Mouse (Mus musculus): ENCODE measurements at regions not wholly inside any gene's neighbourhood (a gene's known extent, or its start where the extent isn't known, plus 50 kb on each side); places are given as distances from the start of the nearest gene placed in this dataset.

DNA sequence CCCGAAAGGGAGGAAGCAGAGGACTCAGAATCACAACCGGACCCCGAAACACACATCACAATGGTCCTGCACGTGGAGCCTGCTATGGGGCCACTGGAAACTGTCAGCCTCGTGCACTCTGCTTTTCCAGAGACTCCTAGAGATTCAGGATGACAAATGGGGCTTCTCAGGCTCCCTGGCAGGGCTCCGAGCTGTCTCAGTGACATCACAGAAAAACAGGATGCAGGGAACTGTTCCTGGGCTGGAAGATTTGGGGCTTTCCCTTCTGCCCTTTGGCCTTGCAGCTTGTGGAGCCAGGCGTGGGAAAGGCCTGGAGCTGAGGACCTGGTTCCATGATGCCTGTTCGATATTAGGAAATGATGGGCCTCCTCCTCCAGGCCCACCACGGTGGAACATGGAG is 225.4 kb upstream of the Sulf2 start:
- peaks cover 15% of the 10 kb centered on the region; the same call in 1 of the 2 replicates for H3K4me1 ChIP-seq (ENCODE audit: control insufficient read depth, insufficient read depth, low read length)
- DNase-seq (ENCODE audit: low spot score), result no peak
- no peak overlapping the region for H3K27ac ChIP-seq (ENCODE audit: low read depth, low read length)
- no peak overlapping the region for H3K4me3 ChIP-seq (ENCODE audit: low read depth, low read length)
- no peaks in the 10 kb centered on the region for H3K36me3 ChIP-seq (ENCODE audit: control insufficient read depth, insufficient read depth, low read length)
- ATAC-seq, result no peak
- no peaks in the 10 kb centered on the region for H3K27me3 ChIP-seq (replicated peaks; ENCODE audit: control insufficient read depth, insufficient read depth, low read length)
- WGBS, result 89% methylated on average over 9 of the region's 9 CpGs
- H3K9me3 ChIP-seq (replicated peaks; ENCODE audit: control insufficient read depth, low read length), result no peaks in the 10 kb centered on the region
- H3K9ac ChIP-seq (ENCODE audit: low read length), result no peak overlapping the region
- H3K4me2 ChIP-seq (ENCODE audit: low read length), result no peak overlapping the region

DNA sequence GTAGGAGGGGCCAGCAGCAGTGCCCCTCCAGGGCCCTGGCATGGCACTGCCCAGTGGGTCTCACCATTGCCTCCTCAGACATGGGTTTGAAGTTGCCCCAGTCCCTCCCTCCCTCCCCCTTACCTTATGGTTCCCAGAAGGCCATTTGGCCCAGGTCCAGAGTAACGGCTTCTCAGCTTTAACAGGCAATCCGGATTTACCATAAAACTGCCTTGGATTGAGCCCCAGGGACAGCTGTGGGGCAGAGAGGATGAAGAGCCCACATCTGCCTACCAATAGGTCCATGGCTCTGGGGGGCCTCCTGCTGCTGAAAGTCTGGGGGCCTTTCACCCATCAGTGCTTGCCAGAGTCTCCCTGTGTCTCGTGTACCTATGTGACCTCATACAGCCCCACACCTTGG is 222.9 kb upstream of the Sulf2 start:
- Histone ChIP-seq H3K36me3 (ENCODE audit: control insufficient read depth, insufficient read depth, low read length) (no peaks in the 10 kb centered on the region), H3K4me1 (ENCODE audit: control insufficient read depth, insufficient read depth, low read length) (peaks cover 10% of the 10 kb centered on the region; the same call in 1 of the 2 replicates), H3K9me3 (replicated peaks; ENCODE audit: control insufficient read depth, low read length) (0 out of 2 replicates have a peak, but pooled peaks cover 2% of the 10 kb centered on the region), H3K4me2 (ENCODE audit: low read length) (no peak overlapping the region), H3K27me3 (replicated peaks; ENCODE audit: control insufficient read depth, insufficient read depth, low read length) (no peaks in the 10 kb centered on the region), H3K9ac (ENCODE audit: low read length) (no peak overlapping the region), H3K4me3 (ENCODE audit: low read depth, low read length) (no peak overlapping the region), H3K27ac (ENCODE audit: low read depth, low read length) (no peak overlapping the region)
- 59% methylated on average over 3 of the region's 3 CpGs for WGBS
- no peak for DNase-seq (ENCODE audit: low spot score)
- ATAC-seq, result no peak

- Histone ChIP-seq H3K36me3 (ENCODE audit: control insufficient read depth, insufficient read depth, low read length) (no peaks in the 10 kb centered on the region), H3K4me1 (ENCODE audit: control insufficient read depth, insufficient read depth, low read length) (peaks cover 10% of the 10 kb centered on the region; the same call in 1 of the 2 replicates), H3K4me2 (ENCODE audit: low read length) (no peak overlapping the region), H3K4me3 (ENCODE audit: low read depth, low read length) (no peak overlapping the region), H3K9me3 (replicated peaks; ENCODE audit: control insufficient read depth, low read length) (0 out of 2 replicates have a peak, but pooled peaks cover 2% of the 10 kb centered on the region), H3K27ac (ENCODE audit: low read depth, low read length) (no peak overlapping the region), H3K9ac (ENCODE audit: low read length) (no peak overlapping the region), H3K27me3 (replicated peaks; ENCODE audit: control insufficient read depth, insufficient read depth, low read length) (no peaks in the 10 kb centered on the region)
- 29% methylated on average over 3 of the region's 3 CpGs for WGBS
- DNase-seq (ENCODE audit: low spot score), result peak; percentile 78
- ATAC-seq, result peak; percentile 77
Observed at GRCm38 (mm10) chr2:166377329-166377728, 221.9 kb upstream of the Sulf2 start.

GRCm38 (mm10) chr2:166375639-166376038 is 220.2 kb upstream of the Sulf2 start:
- no peak overlapping the region for H3K4me2 ChIP-seq (ENCODE audit: low read length)
- H3K36me3 ChIP-seq (ENCODE audit: control insufficient read depth, insufficient read depth, low read length), result no peaks in the 10 kb centered on the region
- no peak overlapping the region for H3K4me3 ChIP-seq (ENCODE audit: low read depth, low read length)
- H3K4me1 ChIP-seq (ENCODE audit: control insufficient read depth, insufficient read depth, low read length), result peaks cover 10% of the 10 kb centered on the region; the same call in 1 of the 2 replicates
- DNase-seq (ENCODE audit: low spot score) (no peak), ATAC-seq (no peak)
- no peak overlapping the region for H3K27ac ChIP-seq (ENCODE audit: low read depth, low read length)
- WGBS, result 92% methylated on average over 12 of the region's 12 CpGs
- H3K9ac ChIP-seq (ENCODE audit: low read length), result no peak overlapping the region
- H3K9me3 ChIP-seq (replicated peaks; ENCODE audit: control insufficient read depth, low read length), result 0 out of 2 replicates have a peak, but pooled peaks cover 2% of the 10 kb centered on the region
- H3K27me3 ChIP-seq (replicated peaks; ENCODE audit: control insufficient read depth, insufficient read depth, low read length), result no peaks in the 10 kb centered on the region

- no peaks in the 10 kb centered on the region for H3K36me3 ChIP-seq (ENCODE audit: control insufficient read depth, insufficient read depth, low read length)
- no peak overlapping the region for H3K4me2 ChIP-seq (ENCODE audit: low read length)
- H3K9me3 ChIP-seq (replicated peaks; ENCODE audit: control insufficient read depth, low read length), result 0 out of 2 replicates have a peak, but pooled peaks cover 8% of the 10 kb centered on the region
- 93% methylated on average over 6 of the region's 6 CpGs for WGBS
- DNase-seq (ENCODE audit: low spot score), result no peak
- no peak overlapping the region for H3K27ac ChIP-seq (ENCODE audit: low read depth, low read length)
- H3K4me1 ChIP-seq (ENCODE audit: control insufficient read depth, insufficient read depth, low read length), result no peaks in the 10 kb centered on the region
- no peak overlapping the region for H3K4me3 ChIP-seq (ENCODE audit: low read depth, low read length)
- no peak for ATAC-seq
- no peaks in the 10 kb centered on the region for H3K27me3 ChIP-seq (replicated peaks; ENCODE audit: control insufficient read depth, insufficient read depth, low read length)
- no peak overlapping the region for H3K9ac ChIP-seq (ENCODE audit: low read length)
Observed at GRCm38 (mm10) chr2:166370776-166371175, 215.3 kb upstream of the Sulf2 start.

DNA sequence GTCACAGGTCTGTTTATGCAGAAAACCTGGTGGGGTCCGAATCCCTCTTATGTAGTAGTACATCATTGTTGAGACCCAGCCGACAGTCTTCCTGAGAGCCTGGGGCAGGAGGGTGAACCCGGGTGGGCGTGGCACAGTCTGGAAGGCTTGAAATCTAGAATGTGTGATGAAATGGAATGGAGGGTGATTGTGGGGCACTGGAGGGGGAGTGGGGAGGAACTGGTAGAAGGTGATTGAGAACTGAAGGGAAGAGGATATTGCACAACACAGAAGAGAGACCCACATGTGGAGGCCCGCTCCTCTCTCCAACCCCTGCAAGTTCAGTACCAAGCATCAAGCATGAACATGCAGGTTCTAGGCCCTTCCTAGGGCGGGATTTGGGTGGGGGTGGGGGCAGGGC is 206.2 kb upstream of the Sulf2 start:
- DNase-seq (ENCODE audit: low spot score) (no peak), ATAC-seq (no peak)
- Histone ChIP-seq H3K4me2 (ENCODE audit: low read length) (no peak overlapping the region), H3K4me3 (ENCODE audit: low read depth, low read length) (no peak overlapping the region), H3K9ac (ENCODE audit: low read length) (no peak overlapping the region), H3K27ac (ENCODE audit: low read depth, low read length) (no peak overlapping the region), H3K9me3 (replicated peaks; ENCODE audit: control insufficient read depth, low read length) (no peaks in the 10 kb centered on the region), H3K36me3 (ENCODE audit: control insufficient read depth, insufficient read depth, low read length) (no peaks in the 10 kb centered on the region), H3K27me3 (replicated peaks; ENCODE audit: control insufficient read depth, insufficient read depth, low read length) (0 out of 2 replicates have a peak, but pooled peaks cover 3% of the 10 kb centered on the region), H3K4me1 (ENCODE audit: control insufficient read depth, insufficient read depth, low read length) (peaks cover 11% of the 10 kb centered on the region)
- WGBS, result 89% methylated on average over 6 of the region's 6 CpGs

GRCm38 (mm10) chr2:166360786-166361185 is 205.3 kb upstream of the Sulf2 start:
- peaks cover 11% of the 10 kb centered on the region for H3K4me1 ChIP-seq (ENCODE audit: control insufficient read depth, insufficient read depth, low read length)
- no peak overlapping the region for H3K4me2 ChIP-seq (ENCODE audit: low read length)
- 42% methylated on average over 3 of the region's 3 CpGs for WGBS
- H3K27ac ChIP-seq (ENCODE audit: low read depth, low read length), result peak overlapping the region; percentile 65; the same call in 1 of the 2 replicates
- no peak overlapping the region for H3K9ac ChIP-seq (ENCODE audit: low read length)
- no peaks in the 10 kb centered on the region for H3K9me3 ChIP-seq (replicated peaks; ENCODE audit: control insufficient read depth, low read length)
- H3K4me3 ChIP-seq (ENCODE audit: low read depth, low read length), result no peak overlapping the region
- ATAC-seq (peak; percentile 73), DNase-seq (ENCODE audit: low spot score) (peak; percentile 91)
- 0 out of 2 replicates have a peak, but pooled peaks cover 3% of the 10 kb centered on the region for H3K27me3 ChIP-seq (replicated peaks; ENCODE audit: control insufficient read depth, insufficient read depth, low read length)
- no peaks in the 10 kb centered on the region for H3K36me3 ChIP-seq (ENCODE audit: control insufficient read depth, insufficient read depth, low read length)

- Histone ChIP-seq H3K9me3 (replicated peaks; ENCODE audit: control insufficient read depth, low read length) (no peaks in the 10 kb centered on the region), H3K27ac (ENCODE audit: low read depth, low read length) (peak overlapping the region; percentile 65), H3K9ac (ENCODE audit: low read length) (no peak overlapping the region), H3K4me1 (ENCODE audit: control insufficient read depth, insufficient read depth, low read length) (peaks cover 11% of the 10 kb centered on the region), H3K36me3 (ENCODE audit: control insufficient read depth, insufficient read depth, low read length) (no peaks in the 10 kb centered on the region), H3K4me2 (ENCODE audit: low read length) (no peak overlapping the region), H3K27me3 (replicated peaks; ENCODE audit: control insufficient read depth, insufficient read depth, low read length) (0 out of 2 replicates have a peak, but pooled peaks cover 3% of the 10 kb centered on the region), H3K4me3 (ENCODE audit: low read depth, low read length) (no peak overlapping the region)
- DNase-seq (ENCODE audit: low spot score) (peak; percentile 83), ATAC-seq (peak; percentile 60)
- 11% methylated on average over 13 of the region's 13 CpGs for WGBS
Observed at GRCm38 (mm10) chr2:166359995-166360394, 204.5 kb upstream of the Sulf2 start.

GRCm38 (mm10) chr2:166357824-166358223 is 202.4 kb upstream of the Sulf2 start:
- Histone ChIP-seq H3K9ac (ENCODE audit: low read length) (no peak overlapping the region), H3K27me3 (replicated peaks; ENCODE audit: control insufficient read depth, insufficient read depth, low read length) (0 out of 2 replicates have a peak, but pooled peaks cover 8% of the 10 kb centered on the region), H3K36me3 (ENCODE audit: control insufficient read depth, insufficient read depth, low read length) (no peaks in the 10 kb centered on the region), H3K9me3 (replicated peaks; ENCODE audit: control insufficient read depth, low read length) (no peaks in the 10 kb centered on the region), H3K27ac (ENCODE audit: low read depth, low read length) (no peak overlapping the region), H3K4me2 (ENCODE audit: low read length) (no peak overlapping the region), H3K4me3 (ENCODE audit: low read depth, low read length) (no peak overlapping the region), H3K4me1 (ENCODE audit: control insufficient read depth, insufficient read depth, low read length) (peaks cover 19% of the 10 kb centered on the region)
- 67% methylated on average over 7 of the region's 7 CpGs for WGBS
- DNase-seq (ENCODE audit: low spot score) (no peak), ATAC-seq (no peak)

Measured in forebrain, embryonic 14.5 days (tissue).